Mouse (Mus musculus) granulocyte monocyte progenitor cell, adult 5-6 weeks (primary cell): ENCODE results near the gene H2-DMa. TPM values are rescaled to one million over a fixed set of nuclear protein-coding genes. Genes with fewer than 3 reads are reported as not detected.
A peak's percentile ranks its signal among the peaks of the same experiment; 100 is the strongest.

ENCODE experiments used
- ATAC-seq: replicated peaks from 2 replicates; pipeline ENCODE4 v1.8.0; 2016; ENCODE audit warnings: mild to moderate bottlenecking, moderate TSS enrichment, inconsistent platforms; ENCODE audit not compliant: poor library complexity, severe bottlenecking
- total RNA-seq, 2 experiments: library from RNA; stranded (forward) in 1 of 2; stranded (reverse) in 1 of 2; fragments of 200-712, 200-1000 nt in 1 of 2; fragments of >200 nt in 1 of 2; fragmentation: Nextera tagmentation in 1 of 2; gene quantifications; 2 replicates each; pipeline ENCODE4 v1.2.3; 2014 to 2017

H2-DMa gene
- total RNA-seq, 2 experiments from 2014 or later, result 40.2 to 97.2 TPM

- peak; percentile 83 for ATAC-seq
Observed at GRCm38 (mm10) chr17:34187261-34187916, 68.0 kb downstream of the H2-DMa start, which contains the start of the genes Tap1 and Psmb9. Tap1 (plus strand) TSS chr17:34187553. Psmb9 (minus strand) TSS chr17:34187764.

- ATAC-seq, result no peak
Observed at GRCm38 (mm10) chr17:34188010-34188409, 68.7 kb downstream of the H2-DMa start.

Other genes with a start within 250 kb of the H2-DMa start
Only the 30 nearest of the 32 such genes appear.
- gene Kifc1, start 228.9 kb upstream of the H2-DMa start, total RNA-seq (2014; fragmentation: Nextera tagmentation), result 9.5 and 13.9 TPM in 2 replicates
- 31.3 and 35.8 TPM in 2 replicates for gene Kifc1, start 228.9 kb upstream of the H2-DMa start, total RNA-seq (2017)
- 0.98 and 1.4 TPM in 2 replicates for gene Platr17, start 214.4 kb upstream of the H2-DMa start, total RNA-seq (2014; fragmentation: Nextera tagmentation)
- 0.46 TPM in 1 of 2 replicates, not detected in the other for gene Platr17, start 214.4 kb upstream of the H2-DMa start, total RNA-seq (2017)
- 44.7 and 55.1 TPM in 2 replicates for gene Daxx, start 210.1 kb upstream of the H2-DMa start, total RNA-seq (2014; fragmentation: Nextera tagmentation)
- 22.4 and 40.6 TPM in 2 replicates for gene Daxx, start 210.1 kb upstream of the H2-DMa start, total RNA-seq (2017)
- gene Tapbp, start 203.6 kb upstream of the H2-DMa start, total RNA-seq (2014; fragmentation: Nextera tagmentation), result 68.2 and 76.8 TPM in 2 replicates
- 48.0 and 57.7 TPM in 2 replicates for gene Tapbp, start 203.6 kb upstream of the H2-DMa start, total RNA-seq (2017)
- gene Zbtb22, start 203.6 kb upstream of the H2-DMa start, total RNA-seq (2014; fragmentation: Nextera tagmentation), result 11.9 and 22.0 TPM in 2 replicates
- gene Zbtb22, start 203.6 kb upstream of the H2-DMa start, total RNA-seq (2017), result 16.8 and 23.9 TPM in 2 replicates
- 44.6 and 78.3 TPM in 2 replicates for gene Rgl2, start 190.0 kb upstream of the H2-DMa start, total RNA-seq (2014; fragmentation: Nextera tagmentation)
- gene Rgl2, start 190.0 kb upstream of the H2-DMa start, total RNA-seq (2017), result 35.5 and 35.8 TPM in 2 replicates
- gene Pfdn6, start 179.2 kb upstream of the H2-DMa start, total RNA-seq (2014; fragmentation: Nextera tagmentation), result 177 and 226 TPM in 2 replicates
- gene Pfdn6, start 179.2 kb upstream of the H2-DMa start, total RNA-seq (2017), result 149 and 168 TPM in 2 replicates
- 41.4 and 56.6 TPM in 2 replicates for gene Wdr46, start 178.9 kb upstream of the H2-DMa start, total RNA-seq (2014; fragmentation: Nextera tagmentation)
- gene Wdr46, start 178.9 kb upstream of the H2-DMa start, total RNA-seq (2017), result 48.6 and 53.9 TPM in 2 replicates
- 3.2 and 3.3 TPM in 2 replicates for gene B3galt4, start 168.1 kb upstream of the H2-DMa start, total RNA-seq (2014; fragmentation: Nextera tagmentation)
- 3.2 and 4.0 TPM in 2 replicates for gene B3galt4, start 168.1 kb upstream of the H2-DMa start, total RNA-seq (2017)
- gene Vps52, start 163.7 kb upstream of the H2-DMa start, total RNA-seq (2014; fragmentation: Nextera tagmentation), result 38.4 and 39.2 TPM in 2 replicates
- 18.6 and 19.2 TPM in 2 replicates for gene Vps52, start 163.7 kb upstream of the H2-DMa start, total RNA-seq (2017)
- 4,404 and 5,660 TPM in 2 replicates for gene Rps18, start 163.5 kb upstream of the H2-DMa start, total RNA-seq (2014; fragmentation: Nextera tagmentation)
- 1,485 and 1,727 TPM in 2 replicates for gene Rps18, start 163.5 kb upstream of the H2-DMa start, total RNA-seq (2017)
- 1,023 and 1,149 TPM in 2 replicates for gene H2-K1, start 119.2 kb upstream of the H2-DMa start, total RNA-seq (2014; fragmentation: Nextera tagmentation)
- 564 and 822 TPM in 2 replicates for gene H2-K1, start 119.2 kb upstream of the H2-DMa start, total RNA-seq (2017)
- 14.5 and 19.8 TPM in 2 replicates for gene Ring1, start 94.9 kb upstream of the H2-DMa start, total RNA-seq (2014; fragmentation: Nextera tagmentation)
- gene Ring1, start 94.9 kb upstream of the H2-DMa start, total RNA-seq (2017), result 9.9 and 14.0 TPM in 2 replicates
- gene H2-Ke6, start 91.5 kb upstream of the H2-DMa start, total RNA-seq (2014; fragmentation: Nextera tagmentation), result 35.4 and 67.3 TPM in 2 replicates
- gene H2-Ke6, start 91.5 kb upstream of the H2-DMa start, total RNA-seq (2017), result 27.1 and 30.1 TPM in 2 replicates
- gene Slc39a7, start 87.9 kb upstream of the H2-DMa start, total RNA-seq (2014; fragmentation: Nextera tagmentation), result 41.0 and 56.8 TPM in 2 replicates
- 99.8 and 103 TPM in 2 replicates for gene Slc39a7, start 87.9 kb upstream of the H2-DMa start, total RNA-seq (2017)
- gene Rxrb, start 87.7 kb upstream of the H2-DMa start, total RNA-seq (2014; fragmentation: Nextera tagmentation), result 51.0 and 55.4 TPM in 2 replicates
- gene Rxrb, start 87.7 kb upstream of the H2-DMa start, total RNA-seq (2017), result 40.5 and 47.2 TPM in 2 replicates
- 2.1 and 3.4 TPM in 2 replicates for gene Col11a2, start 80.1 kb upstream of the H2-DMa start, total RNA-seq (2014; fragmentation: Nextera tagmentation)
- gene Col11a2, start 80.1 kb upstream of the H2-DMa start, total RNA-seq (2017), result 1.2 and 3.4 TPM in 2 replicates
- 6.4 and 15.0 TPM in 2 replicates for gene H2-Oa, start 27.2 kb upstream of the H2-DMa start, total RNA-seq (2014; fragmentation: Nextera tagmentation)
- gene H2-Oa, start 27.2 kb upstream of the H2-DMa start, total RNA-seq (2017), result 1.7 and 7.6 TPM in 2 replicates
- 165 and 218 TPM in 2 replicates for gene Brd2, start 3.1 kb downstream of the H2-DMa start, total RNA-seq (2014; fragmentation: Nextera tagmentation)
- gene Brd2, start 3.1 kb downstream of the H2-DMa start, total RNA-seq (2017), result 273 and 284 TPM in 2 replicates
- 3.2 and 3.6 TPM in 2 replicates for gene H2-DMb2, start 23.8 kb downstream of the H2-DMa start, total RNA-seq (2014; fragmentation: Nextera tagmentation)
- gene H2-DMb2, start 23.8 kb downstream of the H2-DMa start, total RNA-seq (2017), result 3.8 and 7.1 TPM in 2 replicates
- 55.3 and 56.9 TPM in 2 replicates for gene H2-DMb1, start 33.5 kb downstream of the H2-DMa start, total RNA-seq (2014; fragmentation: Nextera tagmentation)
- gene H2-DMb1, start 33.5 kb downstream of the H2-DMa start, total RNA-seq (2017), result 47.9 and 48.5 TPM in 2 replicates
- gene Tap1, start 68.0 kb downstream of the H2-DMa start, total RNA-seq (2014; fragmentation: Nextera tagmentation), result 45.4 and 60.7 TPM in 2 replicates
- gene Tap1, start 68.0 kb downstream of the H2-DMa start, total RNA-seq (2017), result 81.6 and 89.7 TPM in 2 replicates
- gene Psmb9, start 68.2 kb downstream of the H2-DMa start, total RNA-seq (2014; fragmentation: Nextera tagmentation), result 144 and 147 TPM in 2 replicates
- 103 and 141 TPM in 2 replicates for gene Psmb9, start 68.2 kb downstream of the H2-DMa start, total RNA-seq (2017)
- gene Psmb8, start 78.2 kb downstream of the H2-DMa start, total RNA-seq (2014; fragmentation: Nextera tagmentation), result 391 and 417 TPM in 2 replicates
- gene Psmb8, start 78.2 kb downstream of the H2-DMa start, total RNA-seq (2017), result 462 and 464 TPM in 2 replicates
- 23.2 and 40.2 TPM in 2 replicates for gene Tap2, start 84.0 kb downstream of the H2-DMa start, total RNA-seq (2014; fragmentation: Nextera tagmentation)
- 62.7 and 69.6 TPM in 2 replicates for gene Tap2, start 84.0 kb downstream of the H2-DMa start, total RNA-seq (2017)
- gene H2-Ob, start 119.4 kb downstream of the H2-DMa start, total RNA-seq (2014; fragmentation: Nextera tagmentation), result 8.3 and 13.9 TPM in 2 replicates
- gene H2-Ob, start 119.4 kb downstream of the H2-DMa start, total RNA-seq (2017), result 2.1 and 2.3 TPM in 2 replicates
- 15.3 and 35.8 TPM in 2 replicates for gene H2-Ab1, start 138.1 kb downstream of the H2-DMa start, total RNA-seq (2014; fragmentation: Nextera tagmentation)
- gene H2-Ab1, start 138.1 kb downstream of the H2-DMa start, total RNA-seq (2017), result 32.7 and 40.7 TPM in 2 replicates
- gene H2-Aa, start 168.3 kb downstream of the H2-DMa start, total RNA-seq (2014; fragmentation: Nextera tagmentation), result 2.4 and 6.9 TPM in 2 replicates
- gene H2-Aa, start 168.3 kb downstream of the H2-DMa start, total RNA-seq (2017), result 2.4 and 4.8 TPM in 2 replicates
- not detected in 2 replicates for gene H2-Eb1, start 186.3 kb downstream of the H2-DMa start, total RNA-seq (2014; fragmentation: Nextera tagmentation)
- 2.6 TPM in 2 replicates for gene H2-Eb1, start 186.3 kb downstream of the H2-DMa start, total RNA-seq (2017)
- gene H2-Eb2, start 206.1 kb downstream of the H2-DMa start, total RNA-seq (2014; fragmentation: Nextera tagmentation), result not detected in 2 replicates
- not detected in 2 replicates for gene H2-Eb2, start 206.1 kb downstream of the H2-DMa start, total RNA-seq (2017)